Mouse (Mus musculus) hindbrain, embryonic 11.5 days (tissue): ENCODE results near the gene Asb5. TPM values are rescaled to one million over a fixed set of nuclear protein-coding genes. Genes with fewer than 3 reads are reported as not detected.
A peak's percentile ranks its signal among the peaks of the same experiment; 100 is the strongest.

ENCODE experiments used
- ATAC-seq: fragments of 200-750 bp; cut with Nextera tagmentation; 2 replicates; pipeline ENCODE4 v1.8.0; 2017; ENCODE audit warnings: mild to moderate bottlenecking, moderate TSS enrichment, moderate library complexity; ENCODE audit not compliant: low FRiP score
- DNase-seq: peaks from one replicate; pipeline ENCODE4 v3.0.0-alpha.2; 2015; ENCODE audit warnings: low spot score
- H3K27ac ChIP-seq: fragments of 300-500 bp; sonication (generic); 2 replicates; pipeline ENCODE4 v1.5.1; 2014; ENCODE audit warnings: mild to moderate bottlenecking, low read depth, low read length
- H3K27me3 ChIP-seq: fragments of 300-500 bp; sonication (generic); 2 replicates; pipeline ENCODE4 v1.6.1; 2014; ENCODE audit warnings: mild to moderate bottlenecking, low read length, moderate library complexity, mixed read lengths; ENCODE audit not compliant: control insufficient read depth, insufficient read depth
- H3K36me3 ChIP-seq: fragments of 300-500 bp; sonication (generic); 2 replicates; pipeline ENCODE4 v1.6.1; 2014; ENCODE audit warnings: mild to moderate bottlenecking, low read length, moderate library complexity, mixed read lengths; ENCODE audit not compliant: control insufficient read depth, insufficient read depth
- H3K4me1 ChIP-seq: fragments of 300-500 bp; sonication (generic); replicated peaks from 2 replicates; pipeline ENCODE4 v1.6.1; 2014; ENCODE audit warnings: low read length, mixed read lengths; ENCODE audit not compliant: control insufficient read depth, insufficient read depth
- H3K4me2 ChIP-seq: fragments of 300-500 bp; sonication (generic); replicated peaks from 2 replicates; pipeline ENCODE4 v1.6.1; 2014; ENCODE audit warnings: mild to moderate bottlenecking, low read depth, low read length
- H3K4me3 ChIP-seq: fragments of 300-500 bp; sonication (generic); 2 replicates; pipeline ENCODE4 v1.5.1; 2014; ENCODE audit warnings: low read depth, low read length
- H3K9ac ChIP-seq: fragments of 300-500 bp; sonication (generic); 2 replicates; pipeline ENCODE4 v1.6.1; 2014; ENCODE audit warnings: low read depth, low read length
- H3K9me3 ChIP-seq: fragments of 300-500 bp; sonication (generic); 2 replicates; pipeline ENCODE4 v1.6.1; 2016; ENCODE audit warnings: low read length; ENCODE audit not compliant: control insufficient read depth
- WGBS: fragments of 180-500 bp; shearing (Covaris S2); extraction: QIAGEN DNeasy Blood & Tissue Kit; methylation state at CpG from one replicate; pipeline ENCODE4 v1.1.7; 2014; 5-methylcytosine and 5-hydroxymethylcytosine counted together
- polyA plus RNA-seq: library from polyadenylated mRNA; unstranded; fragments of >200 nt; fragmentation: Nextera tagmentation; extraction: Ambion mirVana; gene quantifications from 2 replicates; pipeline ENCODE4 v1.2.1, GENCODE M21; 2014

Asb5 gene
- polyA plus RNA-seq, 1 experiment from 2014 or later: 6.1 TPM

GRCm38 (mm10) chr8:54525606-54526005, 3.8 kb upstream of the Asb5 start:
- no peak overlapping the region for H3K27ac ChIP-seq
- ATAC-seq (no peak), DNase-seq (no peak)
- H3K27me3 ChIP-seq: no peaks in the 10 kb centered on the region
- H3K9ac ChIP-seq: no peak overlapping the region
- H3K9me3 ChIP-seq: no peaks in the 10 kb centered on the region
- H3K4me3 ChIP-seq: no peak overlapping the region
- no peak overlapping the region for H3K4me2 ChIP-seq
- WGBS: 90% methylated on average over 2 of the region's 2 CpGs
- H3K36me3 ChIP-seq: 0 out of 2 replicates have a peak, but pooled peaks cover 2% of the 10 kb centered on the region
- H3K4me1 ChIP-seq: no peaks in the 10 kb centered on the region

DNA sequence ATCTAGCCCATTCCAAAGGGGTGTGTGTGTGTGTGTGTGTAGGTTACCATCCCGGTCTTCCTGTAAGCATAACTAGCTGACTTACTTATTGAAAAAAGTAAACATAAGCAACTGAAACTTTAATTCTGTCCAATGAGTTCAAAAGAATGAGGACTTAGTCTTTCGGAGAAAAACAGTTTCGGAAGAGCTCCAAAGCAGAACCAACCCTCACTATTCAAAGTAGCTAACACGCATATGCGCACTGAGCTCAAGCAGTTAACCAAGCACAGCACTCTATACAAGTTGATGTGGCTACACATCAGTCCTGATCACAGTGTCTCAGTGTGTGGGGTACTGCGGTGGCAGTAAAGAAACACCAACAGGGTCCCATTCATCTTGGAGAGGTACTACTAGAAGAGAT, 2.7 kb upstream of the Asb5 start:
- no peaks in the 10 kb centered on the region for H3K36me3 ChIP-seq
- H3K4me2 ChIP-seq: no peak overlapping the region
- no peak for DNase-seq
- no peaks in the 10 kb centered on the region for H3K4me1 ChIP-seq
- ATAC-seq: no peak
- WGBS: 95% methylated on average over 6 of the region's 6 CpGs
- no peak overlapping the region for H3K4me3 ChIP-seq
- H3K9ac ChIP-seq: no peak overlapping the region
- H3K9me3 ChIP-seq: no peaks in the 10 kb centered on the region
- H3K27ac ChIP-seq: no peak overlapping the region
- no peaks in the 10 kb centered on the region for H3K27me3 ChIP-seq

- Histone ChIP-seq H3K27me3 (no peaks in the 10 kb centered on the region), H3K36me3 (no peaks in the 10 kb centered on the region), H3K4me2 (peak overlapping the region; percentile 55), H3K27ac (no peak overlapping the region), H3K4me1 (no peaks in the 10 kb centered on the region), H3K4me3 (peak overlapping the region; percentile 94), H3K9me3 (no peaks in the 10 kb centered on the region), H3K9ac (peak overlapping the region; percentile 87)
- WGBS: 64% methylated on average over 7 of the region's 7 CpGs
- ATAC-seq (no peak), DNase-seq (no peak)
Observed at GRCm38 (mm10) chr8:54528571-54528970, 809 bp upstream of the Asb5 start.

DNA sequence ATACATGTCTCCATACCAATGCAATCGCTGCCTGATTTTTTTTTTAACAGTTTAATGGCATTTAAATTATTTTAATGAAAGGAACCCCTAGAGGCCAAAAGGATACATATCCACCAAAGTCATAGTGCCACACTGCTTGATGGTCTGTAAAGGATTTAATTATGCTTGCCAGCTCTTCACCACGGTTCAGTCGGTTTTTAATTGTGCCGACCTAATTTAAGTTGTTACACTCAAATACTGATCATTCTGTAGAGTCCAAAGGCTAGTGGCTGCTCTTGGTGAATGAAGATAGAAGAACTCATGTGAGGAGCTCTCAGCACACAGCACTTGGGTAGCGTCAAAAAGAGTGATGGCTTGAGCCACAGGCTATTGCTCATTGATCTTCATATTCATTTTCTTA, 5.8 kb downstream of the Asb5 start:
- WGBS: 88% methylated on average over 5 of the region's 5 CpGs
- Histone ChIP-seq H3K9ac (no peak overlapping the region), H3K9me3 (no peaks in the 10 kb centered on the region), H3K36me3 (no peaks in the 10 kb centered on the region), H3K4me2 (no peak overlapping the region), H3K27ac (no peak overlapping the region), H3K4me3 (no peak overlapping the region), H3K4me1 (no peaks in the 10 kb centered on the region), H3K27me3 (no peaks in the 10 kb centered on the region)
- no peak for DNase-seq
- no peak for ATAC-seq

GRCm38 (mm10) chr8:54537285-54537684, 7.9 kb downstream of the Asb5 start:
- Histone ChIP-seq H3K4me1 (no peaks in the 10 kb centered on the region), H3K4me2 (no peak overlapping the region), H3K36me3 (no peaks in the 10 kb centered on the region), H3K9me3 (no peaks in the 10 kb centered on the region), H3K27ac (no peak overlapping the region), H3K9ac (no peak overlapping the region), H3K4me3 (no peak overlapping the region), H3K27me3 (no peaks in the 10 kb centered on the region)
- WGBS: 88% methylated on average over 3 of the region's 3 CpGs
- ATAC-seq: no peak; the same call in 1 of the 2 replicates
- no peak for DNase-seq

DNA sequence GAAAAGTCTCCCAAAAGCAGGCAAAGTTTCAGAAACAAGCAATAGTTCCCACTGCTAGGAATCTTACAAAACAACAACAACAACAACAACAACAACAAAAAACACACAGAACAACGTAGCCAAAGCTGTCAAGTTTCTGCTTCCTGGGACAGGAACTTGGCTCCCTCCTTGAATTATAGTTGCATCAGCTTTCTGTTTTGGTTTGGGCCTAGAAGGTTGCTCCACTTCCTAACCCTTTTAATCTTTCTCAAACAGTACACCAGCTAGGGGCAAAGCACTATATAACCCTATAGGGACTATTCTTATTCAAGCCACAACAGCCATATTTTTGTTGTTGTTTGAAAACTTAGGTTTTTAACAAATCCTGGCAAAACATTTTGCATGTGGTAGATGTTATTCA, 12.0 kb downstream of the Asb5 start:
- no peak for DNase-seq
- no peaks in the 10 kb centered on the region for H3K36me3 ChIP-seq

DNA sequence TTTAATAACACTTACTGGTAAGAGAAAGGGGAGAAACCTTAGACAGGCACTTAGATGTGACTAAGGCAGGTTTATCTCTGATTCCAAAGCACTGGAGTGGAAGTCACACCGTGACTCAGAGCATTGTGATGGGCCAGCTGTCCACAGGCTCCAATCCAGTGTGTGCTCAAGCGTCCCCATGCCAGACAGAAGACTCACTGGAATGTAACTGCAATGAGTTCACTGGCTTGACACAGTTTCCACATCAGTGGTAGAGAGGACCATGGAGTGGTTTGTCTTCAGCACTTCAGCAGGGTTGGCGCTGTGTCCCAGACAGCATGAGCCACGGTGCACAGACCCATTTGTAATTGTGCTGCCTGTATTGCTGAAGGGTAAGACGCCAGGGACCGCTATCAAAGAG, 19.0 kb downstream of the Asb5 start:
- Histone ChIP-seq H3K9me3 (no peaks in the 10 kb centered on the region), H3K4me1 (no peaks in the 10 kb centered on the region), H3K4me3 (no peak overlapping the region), H3K36me3 (no peaks in the 10 kb centered on the region), H3K27ac (no peak overlapping the region), H3K27me3 (no peaks in the 10 kb centered on the region), H3K4me2 (no peak overlapping the region), H3K9ac (no peak overlapping the region)
- ATAC-seq (no peak), DNase-seq (no peak)
- WGBS: 82% methylated on average over 6 of the region's 6 CpGs

More for the DNA sequence above, 12.0 kb downstream of the Asb5 start:
- H3K9me3 ChIP-seq: no peaks in the 10 kb centered on the region
- H3K27me3 ChIP-seq: no peaks in the 10 kb centered on the region
- H3K4me1 ChIP-seq: no peaks in the 10 kb centered on the region
- no peak for ATAC-seq
- H3K9ac ChIP-seq: no peak overlapping the region
- WGBS: 88% methylated on average over 1 of the region's 1 CpGs
- H3K27ac ChIP-seq: no peak overlapping the region
- H3K4me2 ChIP-seq: no peak overlapping the region
- H3K4me3 ChIP-seq: no peak overlapping the region

- no peak overlapping the region for H3K27ac ChIP-seq
- WGBS: 94% methylated on average over 12 of the region's 12 CpGs
- H3K4me2 ChIP-seq: no peak overlapping the region
- no peak for ATAC-seq
- no peaks in the 10 kb centered on the region for H3K4me1 ChIP-seq
- no peaks in the 10 kb centered on the region for H3K36me3 ChIP-seq
- no peaks in the 10 kb centered on the region for H3K27me3 ChIP-seq
- DNase-seq: no peak
- H3K9me3 ChIP-seq: no peaks in the 10 kb centered on the region
- H3K9ac ChIP-seq: no peak overlapping the region
- no peak overlapping the region for H3K4me3 ChIP-seq
Observed at GRCm38 (mm10) chr8:54550026-54550574, 20.7 kb downstream of the Asb5 start.

DNA sequence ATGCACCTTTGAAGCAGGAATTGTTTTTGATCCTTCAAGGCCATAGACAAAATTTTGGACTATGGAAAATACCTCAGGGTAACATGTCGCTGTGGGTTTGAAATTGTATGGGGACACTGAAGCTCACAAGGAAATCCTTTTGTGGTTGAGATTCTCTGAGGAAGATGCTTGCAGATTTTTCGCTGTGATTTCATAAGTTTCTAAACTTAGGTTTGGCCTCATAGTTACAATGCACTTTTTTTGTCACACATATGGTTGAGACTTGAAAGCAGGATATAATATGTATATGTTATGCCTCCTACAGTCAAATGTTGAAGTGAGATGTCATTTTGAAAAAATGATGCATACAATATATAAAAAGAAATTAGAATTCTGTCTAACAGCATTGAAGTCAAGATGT, 25.5 kb downstream of the Asb5 start:
- ATAC-seq: no peak
- Histone ChIP-seq H3K9me3 (no peaks in the 10 kb centered on the region), H3K27ac (no peak overlapping the region), H3K4me3 (no peak overlapping the region), H3K4me1 (no peaks in the 10 kb centered on the region), H3K4me2 (no peak overlapping the region), H3K9ac (no peak overlapping the region), H3K27me3 (no peaks in the 10 kb centered on the region), H3K36me3 (no peaks in the 10 kb centered on the region)
- 85% methylated on average over 2 of the region's 2 CpGs for WGBS
- no peak for DNase-seq
